Mouse (Mus musculus) kidney, postnatal 25 days (tissue): ENCODE results near the gene Tapbpl.

Experiments used
- DNase-seq, 2 experiments: peaks; one replicate each; pipeline ENCODE4 v3.0.0; 2021; ENCODE audit warnings: mixed read lengths in 2 of 2

Gene Tapbpl

GRCm38 (mm10) chr6:125195541-125196075, 36.1 kb downstream of the Tapbpl start:
- DNase-seq = no peak

GRCm38 (mm10) chr6:125193390-125193789, 38.3 kb downstream of the Tapbpl start:
- DNase-seq = no peak

DNA sequence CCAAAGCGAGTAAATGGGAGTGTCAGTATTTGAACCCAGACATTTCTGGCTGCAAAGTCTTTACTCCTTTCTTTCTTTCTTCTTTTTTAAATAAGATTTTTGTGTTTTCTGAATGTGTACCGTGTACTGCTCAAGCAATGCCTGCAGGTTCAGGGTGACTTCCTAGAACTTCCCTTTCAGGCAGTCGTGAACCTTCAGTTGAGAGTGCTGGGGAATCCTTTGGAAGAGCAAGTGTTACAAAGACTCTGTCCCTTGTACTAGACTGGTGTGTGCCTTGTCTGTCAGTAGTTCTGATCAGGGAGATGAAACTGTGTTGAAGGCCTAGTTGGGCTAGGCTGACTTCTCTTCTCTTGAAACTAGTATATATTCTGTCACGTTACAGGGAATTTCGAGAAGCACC, 38.8 kb downstream of the Tapbpl start:
- no peak for DNase-seq

DNA sequence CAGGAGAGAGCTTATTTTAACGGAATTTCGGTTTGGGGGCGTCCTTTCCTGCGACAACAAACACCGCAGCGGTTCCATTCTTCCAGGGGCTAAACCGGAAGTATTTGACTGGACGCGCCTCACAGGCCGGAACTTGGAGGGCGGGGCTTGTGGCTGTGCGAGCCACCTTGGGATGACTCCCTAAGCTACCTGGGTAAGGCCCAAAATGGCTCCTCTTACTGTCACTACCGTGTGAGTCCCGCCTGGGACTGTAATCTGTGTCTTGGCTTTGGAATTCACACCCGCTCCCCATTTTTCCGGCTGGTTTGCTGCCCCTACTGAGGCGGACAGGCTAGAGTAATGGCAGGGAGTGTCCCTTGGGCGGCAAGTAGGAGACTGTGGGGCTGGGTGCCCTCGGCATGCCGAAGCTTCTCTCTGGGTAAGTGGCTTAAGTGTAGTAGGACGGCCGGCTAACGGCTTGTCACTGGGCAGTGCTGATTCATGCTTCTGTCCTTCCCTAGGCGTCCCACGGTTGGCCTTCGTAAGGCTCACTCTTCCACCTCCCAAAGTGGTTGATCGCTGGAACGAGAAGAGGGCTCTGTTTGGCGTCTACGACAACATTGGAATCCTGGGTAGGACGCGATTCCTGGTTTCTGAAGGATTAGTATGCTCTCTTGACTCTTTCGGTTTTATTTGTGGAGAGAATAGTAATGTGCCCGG, 39.5 kb downstream of the Tapbpl start:
- peak; percentile 95 to 97 for DNase-seq

DNA sequence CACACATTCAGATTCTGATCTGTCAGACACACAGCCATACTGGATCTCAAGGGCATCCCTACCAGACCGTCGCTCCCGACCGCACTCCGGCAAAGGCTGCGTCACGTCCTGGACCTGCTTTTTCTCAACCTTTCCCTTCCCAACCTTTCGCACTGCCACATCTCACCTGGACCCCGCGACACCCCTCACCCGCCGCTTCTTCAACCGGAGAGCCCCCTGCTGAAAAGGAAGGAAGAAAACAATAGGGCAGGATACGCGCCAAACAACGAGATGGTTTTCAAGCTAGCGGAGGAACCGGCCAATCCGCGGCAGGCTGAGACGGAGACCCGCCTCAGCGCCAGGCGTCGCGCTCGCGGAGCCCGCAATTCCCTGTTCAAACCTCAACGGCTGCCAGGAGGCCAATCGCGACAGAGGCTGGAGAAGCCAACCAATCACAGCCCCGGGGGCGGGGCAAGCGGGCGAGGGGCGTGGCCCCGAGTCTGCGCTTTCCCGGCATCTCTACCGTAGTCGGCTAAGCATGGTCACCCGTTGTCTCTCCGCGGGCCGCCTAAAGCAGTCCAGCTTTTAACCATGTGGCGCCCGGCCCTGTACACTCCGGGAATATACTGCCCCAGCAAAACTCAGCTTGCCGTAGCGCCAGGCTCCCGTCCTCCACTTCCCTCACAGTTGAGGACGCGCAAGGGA, 40.2 kb downstream of the Tapbpl start, which contains the start of the genes Ncapd2 and Mrpl51:
Gene Ncapd2 (minus strand): TSS at position 370 of the 684 bp plus-strand sequence.
Gene Mrpl51 (plus strand): TSS at position 470 of the 684 bp plus-strand sequence.
- peak; percentile 99 for DNase-seq

GRCm38 (mm10) chr6:125190816-125191215, 40.8 kb downstream of the Tapbpl start:
- DNase-seq = no peak

DNA sequence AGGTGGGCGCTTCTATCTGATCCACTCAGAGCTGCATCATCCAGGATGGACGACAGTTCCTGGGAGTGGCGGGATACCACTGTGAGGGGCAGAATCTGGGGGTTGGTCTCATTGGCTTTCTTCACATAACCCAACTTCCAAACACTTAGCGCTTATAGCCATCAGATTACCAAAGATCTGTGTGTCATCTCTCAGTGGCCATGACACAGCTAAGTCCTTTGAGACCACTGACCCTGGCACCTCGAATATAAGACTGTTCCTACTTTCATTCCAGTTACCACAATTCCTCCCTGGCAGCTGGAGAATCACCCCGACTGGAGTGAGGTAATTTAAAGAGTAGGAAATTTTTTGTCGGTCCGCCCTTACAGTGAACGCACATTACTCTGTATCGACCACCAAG, 45.5 kb downstream of the Tapbpl start:
- no peak for DNase-seq

DNA sequence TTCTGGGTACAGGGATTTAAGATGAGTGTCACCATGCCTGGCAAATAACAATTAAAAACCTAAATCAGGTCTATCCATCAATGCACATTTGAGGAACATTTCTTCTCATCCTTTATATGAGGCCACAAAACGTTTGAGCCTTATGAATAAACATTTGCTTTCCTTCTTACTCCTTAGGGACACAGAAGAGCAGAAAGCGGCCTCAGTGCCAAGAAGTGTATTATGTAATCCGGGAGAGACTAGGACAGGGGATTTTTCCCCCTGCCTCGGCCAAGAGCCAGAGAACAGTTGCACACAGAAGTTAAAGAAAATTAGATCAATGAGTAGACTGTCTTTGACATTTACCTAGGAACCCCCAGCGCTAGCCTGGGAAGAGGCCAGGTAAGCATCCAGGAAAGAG, 49.5 kb downstream of the Tapbpl start:
- peak in 1 of 2 experiments; percentile 25 for DNase-seq

GRCm38 (mm10) chr6:125179601-125180000, 52.1 kb downstream of the Tapbpl start:
- DNase-seq = no peak

DNA sequence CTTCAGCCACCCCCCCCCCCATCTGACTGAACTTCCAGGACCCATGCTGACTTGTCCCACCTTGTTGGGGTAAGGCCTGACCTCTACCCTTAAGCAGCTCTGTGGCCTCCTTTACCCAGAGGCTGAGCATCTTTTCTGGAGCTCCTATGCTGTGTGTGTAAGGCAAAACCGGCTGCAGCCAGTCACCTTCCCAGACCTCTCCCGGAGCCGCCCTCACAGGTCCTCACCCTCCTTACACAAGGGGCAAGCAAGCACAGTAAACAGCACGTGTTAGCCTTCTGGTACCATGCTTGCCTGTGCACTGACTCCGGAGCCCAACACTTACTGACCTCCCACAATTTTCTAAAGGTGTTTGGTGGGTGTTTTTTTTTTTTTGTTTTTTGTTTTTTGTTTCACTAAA, 56.2 kb downstream of the Tapbpl start:
- no peak for DNase-seq
